Mouse (Mus musculus) liver, adult 2 months (tissue): ENCODE data around the gene Ninl.

ENCODE experiments used
- CTCF ChIP-seq: fragments of 200-500 bp; IDR thresholded peaks from 2 replicates; pipeline ENCODE4 v1.5.1; 2011; ENCODE audit warnings: low read depth, low read length, control low read depth
- POLR2A ChIP-seq: fragments of 200-500 bp; IDR thresholded peaks from 2 replicates; pipeline ENCODE4 v1.6.1; 2011; ENCODE audit warnings: low read length, control low read depth; ENCODE audit not compliant: insufficient read depth; ENCODE audit errors: extremely low read depth

- TF ChIP-seq POLR2A (no peak), CTCF (no peak)
Measured at GRCm38 (mm10) chr2:150991050-150991449, 48.1 kb downstream of the Ninl start.
